Mouse (Mus musculus) megakaryocyte, adult 5-6 weeks (primary cell): Measurements from ENCODE around the gene Krtap19-1. TPM values are rescaled to one million over a fixed set of nuclear protein-coding genes. Genes with fewer than 3 reads are reported as not detected.

Source experiments
- ATAC-seq: 2 replicates; pipeline ENCODE4 v1.8.0; 2016; ENCODE audit warnings: mild to moderate bottlenecking, inconsistent platforms; ENCODE audit not compliant: poor library complexity, severe bottlenecking
- total RNA-seq, 2 experiments: library from RNA; stranded (forward) in 1 of 2; stranded (reverse) in 1 of 2; fragments of 153-499, 151-499 nt in 1 of 2; fragments of 221-1000, 200-1000 nt in 1 of 2; gene quantifications; 2 replicates each; pipeline versions ENCODE4 v1.2.3 to v1.2.4; 2015 to 2017

The Krtap19-1 gene
- not detected in 2 replicates for total RNA-seq (2015)
- total RNA-seq (2017), result not detected in 2 replicates

DNA sequence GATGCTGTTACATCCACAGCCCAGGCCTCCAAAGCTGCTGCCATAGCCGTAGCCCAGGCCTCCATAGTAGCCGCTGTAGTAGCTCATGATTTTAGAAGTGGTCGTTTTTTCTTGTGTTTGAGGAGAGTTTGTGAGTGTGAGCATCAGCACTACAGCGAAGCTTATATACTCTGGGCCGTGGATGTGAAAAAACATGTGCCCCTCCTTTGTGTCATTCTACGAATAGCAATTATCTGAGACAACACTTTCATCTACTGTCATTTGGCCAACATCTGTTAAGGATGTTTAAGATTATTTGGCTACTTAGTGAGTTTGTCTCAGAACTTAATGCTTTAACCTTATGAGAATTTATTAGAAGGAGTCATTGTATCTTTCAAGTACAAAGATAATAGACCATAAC is at the start of gene Krtap19-1:
Gene Krtap19-1 (minus strand): TSS at position 101 of the 400 bp plus-strand sequence.
- ATAC-seq, result no peak

DNA sequence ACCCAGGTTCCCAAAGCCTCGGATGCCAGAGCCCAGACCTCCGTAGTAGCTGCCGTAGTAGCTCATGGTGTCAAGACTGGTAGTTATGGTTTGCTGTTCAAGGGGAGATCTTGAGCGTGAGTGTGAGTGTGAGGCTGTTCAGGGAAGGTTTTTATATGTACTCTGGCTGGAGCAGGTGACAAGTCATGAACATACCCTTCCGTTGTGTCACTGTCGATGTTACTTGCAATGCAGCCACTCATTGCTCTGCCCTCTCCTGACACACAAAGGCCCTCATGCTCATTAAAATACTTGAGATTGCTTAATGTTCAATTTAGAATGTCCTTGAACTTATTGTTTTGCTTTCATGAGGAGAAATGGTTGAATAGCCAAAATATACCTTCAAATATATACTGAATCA is 27.1 kb upstream of the Krtap19-1 start, which contains the start of gene Krtap19-5:
Gene Krtap19-5 (minus strand): TSS at position 101 of the 400 bp plus-strand sequence.
- no peak for ATAC-seq

DNA sequence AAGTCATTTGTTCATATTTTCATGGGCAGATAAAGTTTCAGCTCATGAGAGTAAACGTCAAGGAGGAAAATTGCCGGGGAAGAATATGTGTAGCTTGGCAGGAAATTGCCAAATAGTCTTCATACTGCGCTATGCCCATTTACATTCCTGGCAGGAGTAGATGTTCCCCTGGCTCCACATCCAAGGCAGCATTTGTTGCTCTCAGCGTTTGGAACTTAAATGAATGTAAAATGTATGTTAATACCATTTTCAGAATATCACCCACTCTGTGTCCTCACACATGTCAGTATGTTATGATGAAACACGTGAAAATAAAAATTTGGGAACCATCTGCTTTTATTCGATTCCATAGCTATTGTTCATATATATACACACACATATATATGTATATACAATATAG is 17.7 kb upstream of the Krtap19-1 start:
- no peak for ATAC-seq

DNA sequence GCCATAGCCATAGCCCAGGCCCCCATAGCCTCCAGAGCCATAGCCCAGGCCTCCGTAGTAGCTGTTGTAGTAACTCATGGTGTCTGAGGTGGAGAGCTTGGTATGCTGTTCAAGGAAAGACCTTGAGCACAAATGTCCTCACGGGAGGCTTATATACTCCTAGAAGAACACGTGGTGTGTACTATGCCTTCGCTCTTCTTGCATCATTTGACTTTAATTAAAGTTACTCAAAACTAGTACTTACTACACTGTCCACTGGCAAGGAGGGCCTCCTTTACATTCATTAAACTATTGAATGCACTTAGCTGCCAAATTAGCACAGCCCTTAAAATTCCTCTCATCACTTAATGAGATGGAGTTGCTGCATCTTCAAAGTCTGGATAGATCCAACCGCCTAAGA is 15.8 kb upstream of the Krtap19-1 start, which contains the start of gene Krtap19-4:
Gene Krtap19-4 (minus strand): TSS at position 101 of the 400 bp plus-strand sequence.
- ATAC-seq, result no peak

DNA sequence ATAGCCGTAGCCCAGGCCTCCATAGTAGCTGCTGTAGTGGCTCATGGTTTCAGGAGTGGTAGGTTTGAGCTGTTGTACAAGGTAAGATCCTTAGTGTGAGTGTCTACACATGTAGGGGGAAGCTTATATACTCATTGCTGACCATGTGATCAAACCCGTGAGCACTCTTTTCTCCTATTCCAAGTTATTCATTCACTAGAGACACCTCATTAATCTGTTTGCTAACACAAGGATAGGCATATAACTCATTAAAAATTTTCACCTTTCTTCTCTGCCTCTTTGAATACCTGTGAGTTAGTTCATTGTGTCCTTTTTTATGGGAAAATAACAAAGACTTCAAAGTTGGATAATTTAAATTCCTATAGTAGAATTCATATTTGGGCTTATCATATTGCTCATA is 8.7 kb upstream of the Krtap19-1 start, which contains the start of gene Krtap19-3:
Gene Krtap19-3 (minus strand): TSS at position 101 of the 400 bp plus-strand sequence.
- no peak for ATAC-seq

DNA sequence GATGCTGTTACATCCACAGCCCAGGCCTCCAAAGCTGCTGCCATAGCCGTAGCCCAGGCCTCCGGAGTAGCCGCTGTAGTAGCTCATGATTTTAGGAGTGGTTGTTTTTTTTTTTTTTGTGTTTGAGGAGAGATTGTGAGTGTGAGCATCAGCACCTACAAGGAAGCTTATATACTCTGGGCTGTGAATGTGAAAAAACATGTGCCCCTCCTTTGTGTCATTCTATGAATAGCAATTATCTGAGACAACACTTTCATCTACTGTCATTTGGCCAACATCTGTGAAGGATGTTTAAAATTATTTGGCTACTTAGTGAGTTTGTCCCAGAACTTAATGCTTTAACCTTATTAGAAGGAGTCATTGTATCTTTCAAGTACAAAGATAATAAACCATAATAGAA is 5.0 kb upstream of the Krtap19-1 start, which contains the start of gene Krtap19-2:
Gene Krtap19-2 (minus strand): TSS at position 101 of the 400 bp plus-strand sequence.
- no peak for ATAC-seq

DNA sequence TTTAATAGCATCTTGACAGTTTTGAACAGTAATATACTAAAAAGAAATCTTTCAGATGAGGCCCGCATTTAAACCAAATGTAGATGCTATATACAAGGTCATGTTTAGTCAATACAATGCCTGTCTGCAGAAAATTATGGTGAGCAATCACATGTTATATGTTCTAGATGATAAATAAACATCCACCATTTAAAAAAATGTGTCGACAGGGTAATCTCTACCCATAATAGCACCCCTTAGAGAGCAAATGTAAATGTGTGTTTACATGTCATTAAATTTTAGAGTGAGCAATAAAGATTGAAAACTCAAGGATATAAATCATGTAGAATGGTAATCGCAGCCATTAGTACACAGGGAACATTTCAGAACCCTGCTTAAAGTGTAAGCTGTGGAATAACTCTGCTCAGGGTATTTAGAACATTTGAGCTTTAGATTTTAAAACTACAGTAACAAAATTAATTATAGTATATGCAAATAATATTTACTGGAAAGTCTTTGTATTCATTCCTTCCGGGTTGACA is 4.3 kb downstream of the Krtap19-1 start:
- ATAC-seq, result no peak

DNA sequence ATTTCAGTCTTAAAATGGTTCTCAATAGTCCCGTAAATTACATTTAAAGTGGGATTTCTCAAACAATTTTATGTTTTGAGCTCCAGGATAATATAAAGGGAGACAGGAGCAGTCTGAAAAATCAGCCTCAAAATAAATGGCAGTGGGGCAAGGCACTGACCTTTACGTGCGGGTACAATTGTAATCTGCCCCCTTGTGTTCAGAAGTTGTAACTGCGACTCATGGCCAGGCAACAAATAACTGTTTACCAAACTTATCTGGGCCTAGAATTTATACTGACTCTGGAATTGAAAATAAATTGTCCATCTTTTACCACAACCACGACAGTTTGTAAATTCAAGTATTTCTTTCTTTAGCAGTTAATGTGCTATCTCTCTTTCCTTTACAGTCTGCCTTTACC is 17.8 kb downstream of the Krtap19-1 start:
- ATAC-seq, result no peak

DNA sequence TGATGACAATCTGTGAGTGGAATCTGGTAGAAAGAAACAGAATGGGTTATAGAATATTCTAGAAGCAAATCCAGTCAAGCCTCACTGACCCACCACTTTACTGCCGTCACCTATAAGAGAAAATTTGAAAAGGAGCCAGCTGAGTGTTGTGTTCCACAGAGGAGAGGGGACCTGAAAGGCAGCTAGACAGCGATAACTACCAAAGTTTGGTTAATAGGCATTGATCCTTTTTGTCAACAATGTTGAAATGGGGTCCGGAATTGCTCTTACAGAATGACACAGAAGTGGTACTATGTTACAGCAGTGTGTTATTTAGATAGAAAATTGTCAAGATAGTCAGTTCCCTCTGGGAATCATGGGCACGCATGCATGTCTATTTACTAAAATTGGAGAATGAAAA is 20.7 kb downstream of the Krtap19-1 start:
- ATAC-seq, result no peak

DNA sequence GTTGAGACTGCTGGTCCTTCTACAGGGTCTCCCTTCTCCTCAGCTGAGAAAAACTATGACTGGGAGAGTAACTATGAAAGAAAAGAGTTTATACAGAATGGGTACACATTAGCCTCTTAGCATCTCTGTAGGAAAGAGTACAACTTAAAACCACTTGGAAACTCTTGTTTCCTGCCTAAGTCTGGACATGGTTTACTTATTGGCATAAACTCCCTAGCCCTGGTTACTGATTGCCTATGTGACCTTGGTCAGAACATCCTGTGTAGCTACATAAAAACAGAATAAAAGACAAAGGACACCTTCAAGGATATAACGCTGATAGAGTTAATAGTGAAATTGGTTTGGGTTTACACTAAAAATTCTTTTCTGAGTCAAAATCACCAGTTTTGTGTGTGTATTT is 21.8 kb downstream of the Krtap19-1 start:
- no peak for ATAC-seq

DNA sequence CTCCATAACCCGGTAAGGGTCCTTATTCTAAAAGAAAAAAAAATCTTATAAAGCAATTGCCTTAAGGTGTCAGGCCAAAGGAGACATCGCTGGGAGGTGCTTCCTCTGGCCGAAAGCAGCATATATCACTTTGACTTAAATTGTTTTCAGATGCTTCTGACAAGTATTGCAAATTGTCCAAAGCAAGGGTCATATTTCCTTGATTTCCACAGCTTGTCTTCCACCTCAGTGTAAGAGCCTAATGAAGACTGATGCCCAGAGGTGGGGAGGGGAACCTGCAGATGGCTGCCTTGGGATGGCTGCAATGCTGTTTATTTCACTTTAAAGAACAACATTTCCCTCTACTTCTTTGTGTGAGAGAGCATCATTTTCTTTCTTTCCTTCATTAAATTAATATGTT is 42.2 kb downstream of the Krtap19-1 start:
- ATAC-seq, result no peak

DNA sequence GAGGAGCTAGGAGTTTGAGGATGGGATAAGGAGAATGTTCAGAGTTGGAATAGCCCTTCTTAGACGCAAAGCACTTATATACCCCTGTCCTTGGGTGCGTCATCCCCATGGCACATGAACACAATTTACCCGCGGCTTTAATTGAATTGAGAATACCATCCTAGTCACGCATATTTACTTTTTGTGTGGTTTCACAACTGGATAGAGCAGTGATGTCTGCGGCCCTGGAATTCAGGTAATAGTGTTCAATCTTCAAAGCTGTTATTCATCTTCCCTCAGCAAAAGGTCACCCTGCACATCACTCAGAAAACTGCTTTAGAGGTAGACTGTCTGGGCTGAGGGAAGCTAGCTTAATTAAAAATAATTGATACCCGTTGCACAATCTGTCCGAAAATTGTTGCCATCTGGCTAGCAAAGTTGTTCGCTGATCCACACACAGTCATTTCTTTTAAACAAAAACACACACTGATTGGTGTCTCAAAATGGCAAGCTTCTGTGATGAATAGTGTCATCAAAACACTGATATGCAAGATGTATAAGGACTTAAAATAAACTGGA is 43.0 kb downstream of the Krtap19-1 start, which contains the start of gene Krtap14:
Gene Krtap14 (minus strand): TSS at position 51 of the 558 bp plus-strand sequence.
- ATAC-seq, result no peak

DNA sequence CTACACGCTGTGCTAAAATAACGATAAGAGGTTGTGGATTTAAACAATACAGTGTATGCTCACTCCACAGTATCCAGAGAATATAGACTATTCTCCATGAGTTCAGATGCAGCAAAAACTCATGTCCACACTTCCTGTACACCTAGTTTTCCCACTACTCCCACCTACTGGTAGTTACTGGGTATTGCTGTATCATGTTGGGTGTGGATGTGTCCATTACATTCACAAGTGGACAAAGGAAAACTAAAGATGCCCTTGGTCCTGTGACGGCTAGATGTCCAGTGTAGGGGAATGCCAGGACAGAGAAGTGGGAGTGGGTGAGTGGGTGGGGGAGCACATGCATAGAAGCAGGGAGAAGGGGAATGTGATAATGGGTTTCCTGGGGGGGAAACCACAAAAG is 45.5 kb downstream of the Krtap19-1 start:
- ATAC-seq, result no peak

DNA sequence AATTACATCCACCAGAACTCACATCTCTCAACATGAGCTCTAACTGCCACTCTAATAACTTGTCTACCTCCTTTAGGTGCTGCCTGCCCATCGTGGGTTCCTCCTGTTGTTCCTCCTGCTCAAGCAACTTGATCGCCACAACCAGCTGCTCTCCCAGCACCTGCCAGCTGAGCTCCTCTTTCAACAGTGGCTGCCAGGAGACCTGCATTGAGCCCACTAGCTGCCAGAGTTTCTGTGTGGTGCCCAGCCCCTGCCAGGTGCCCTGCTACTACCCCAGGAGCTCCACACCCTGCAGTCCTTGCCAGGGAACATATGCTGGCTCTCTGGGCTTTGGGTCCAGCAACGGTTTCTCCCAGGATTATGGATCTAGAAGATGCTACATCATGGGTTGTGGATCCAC is 49.1 kb downstream of the Krtap19-1 start, which contains the start of gene Krtap15:
Gene Krtap15 (plus strand): TSS at position 150 of the 400 bp plus-strand sequence.
- ATAC-seq, result no peak

Other genes with a start within 250 kb of the Krtap19-1 start
- gene 2310079G19Rik, start 241.7 kb downstream of the Krtap19-1 start, total RNA-seq (2015), result not detected in 2 replicates
- not detected in 2 replicates for gene 2310079G19Rik, start 241.7 kb downstream of the Krtap19-1 start, total RNA-seq (2017)
- not detected in 2 replicates for gene Krtap26-1, start 221.6 kb downstream of the Krtap19-1 start, total RNA-seq (2015)
- gene Krtap26-1, start 221.6 kb downstream of the Krtap19-1 start, total RNA-seq (2017), result not detected in 2 replicates
- not detected in 2 replicates for gene Krtap27-1, start 197.7 kb downstream of the Krtap19-1 start, total RNA-seq (2015)
- gene Krtap27-1, start 197.7 kb downstream of the Krtap19-1 start, total RNA-seq (2017), result not detected in 2 replicates
- not detected in 2 replicates for gene 2310061N02Rik, start 161.4 kb downstream of the Krtap19-1 start, total RNA-seq (2015)
- not detected in 2 replicates for gene 2310061N02Rik, start 161.4 kb downstream of the Krtap19-1 start, total RNA-seq (2017)
- gene Krtap13-1, start 140.5 kb downstream of the Krtap19-1 start, total RNA-seq (2015), result not detected in 2 replicates
- gene Krtap13-1, start 140.5 kb downstream of the Krtap19-1 start, total RNA-seq (2017), result not detected in 2 replicates
- gene Krtap13, start 117.8 kb downstream of the Krtap19-1 start, total RNA-seq (2015), result not detected in 2 replicates
- gene Krtap13, start 117.8 kb downstream of the Krtap19-1 start, total RNA-seq (2017), result not detected in 2 replicates
- gene 2310034C09Rik, start 110.6 kb downstream of the Krtap19-1 start, total RNA-seq (2015), result not detected in 2 replicates
- gene 2310034C09Rik, start 110.6 kb downstream of the Krtap19-1 start, total RNA-seq (2017), result not detected in 2 replicates
- gene 2310057N15Rik, start 95.2 kb downstream of the Krtap19-1 start, total RNA-seq (2015), result not detected in 2 replicates
- gene 2310057N15Rik, start 95.2 kb downstream of the Krtap19-1 start, total RNA-seq (2017), result not detected in 2 replicates
- not detected in 2 replicates for gene Gm5965, start 91.5 kb downstream of the Krtap19-1 start, total RNA-seq (2015)
- gene Gm5965, start 91.5 kb downstream of the Krtap19-1 start, total RNA-seq (2017), result not detected in 2 replicates
- not detected in 2 replicates for gene Gm20741, start 57.2 kb downstream of the Krtap19-1 start, total RNA-seq (2015)
- gene Gm20741, start 57.2 kb downstream of the Krtap19-1 start, total RNA-seq (2017), result not detected in 2 replicates
- gene Krtap15, start 49.2 kb downstream of the Krtap19-1 start, total RNA-seq (2015), result not detected in 2 replicates
- gene Krtap15, start 49.2 kb downstream of the Krtap19-1 start, total RNA-seq (2017), result not detected in 2 replicates
- not detected in 2 replicates for gene Krtap14, start 43.3 kb downstream of the Krtap19-1 start, total RNA-seq (2015)
- not detected in 2 replicates for gene Krtap14, start 43.3 kb downstream of the Krtap19-1 start, total RNA-seq (2017)
- not detected in 2 replicates for gene Krtap19-2, start 4.9 kb upstream of the Krtap19-1 start, total RNA-seq (2015)
- gene Krtap19-2, start 4.9 kb upstream of the Krtap19-1 start, total RNA-seq (2017), result not detected in 2 replicates
- gene Krtap19-3, start 8.6 kb upstream of the Krtap19-1 start, total RNA-seq (2015), result not detected in 2 replicates
- gene Krtap19-3, start 8.6 kb upstream of the Krtap19-1 start, total RNA-seq (2017), result not detected in 2 replicates
- not detected in 2 replicates for gene Krtap19-4, start 15.7 kb upstream of the Krtap19-1 start, total RNA-seq (2015)
- not detected in 2 replicates for gene Krtap19-4, start 15.7 kb upstream of the Krtap19-1 start, total RNA-seq (2017)
- not detected in 2 replicates for gene Krtap19-5, start 27.0 kb upstream of the Krtap19-1 start, total RNA-seq (2015)
- gene Krtap19-5, start 27.0 kb upstream of the Krtap19-1 start, total RNA-seq (2017), result not detected in 2 replicates
- gene Krtap19-9b, start 62.9 kb upstream of the Krtap19-1 start, total RNA-seq (2015), result not detected in 2 replicates
- not detected in 2 replicates for gene Krtap19-9b, start 62.9 kb upstream of the Krtap19-1 start, total RNA-seq (2017)
- gene Krtap16-3, start 93.5 kb upstream of the Krtap19-1 start, total RNA-seq (2015), result not detected in 2 replicates
- not detected in 2 replicates for gene Krtap16-3, start 93.5 kb upstream of the Krtap19-1 start, total RNA-seq (2017)
- gene Krtap22-2, start 141.3 kb upstream of the Krtap19-1 start, total RNA-seq (2015), result not detected in 2 replicates
- not detected in 2 replicates for gene Krtap22-2, start 141.3 kb upstream of the Krtap19-1 start, total RNA-seq (2017)
- gene Gm10229, start 145.9 kb upstream of the Krtap19-1 start, total RNA-seq (2015), result not detected in 2 replicates
- gene Gm10229, start 145.9 kb upstream of the Krtap19-1 start, total RNA-seq (2017), result not detected in 2 replicates
- not detected in 2 replicates for gene Krtap6-1, start 162.3 kb upstream of the Krtap19-1 start, total RNA-seq (2015)
- not detected in 2 replicates for gene Krtap6-1, start 162.3 kb upstream of the Krtap19-1 start, total RNA-seq (2017)
- not detected in 2 replicates for gene Gm10228, start 172.1 kb upstream of the Krtap19-1 start, total RNA-seq (2015)
- not detected in 2 replicates for gene Gm10228, start 172.1 kb upstream of the Krtap19-1 start, total RNA-seq (2017)
- not detected in 2 replicates for gene Krtap6-5, start 178.5 kb upstream of the Krtap19-1 start, total RNA-seq (2015)
- gene Krtap6-5, start 178.5 kb upstream of the Krtap19-1 start, total RNA-seq (2017), result not detected in 2 replicates
- gene 1110025L11Rik, start 194.6 kb upstream of the Krtap19-1 start, total RNA-seq (2015), result not detected in 2 replicates
- not detected in 2 replicates for gene 1110025L11Rik, start 194.6 kb upstream of the Krtap19-1 start, total RNA-seq (2017)
- gene Krtap6-3, start 214.6 kb upstream of the Krtap19-1 start, total RNA-seq (2015), result not detected in 2 replicates
- gene Krtap6-3, start 214.6 kb upstream of the Krtap19-1 start, total RNA-seq (2017), result not detected in 2 replicates